Mouse (Mus musculus) heart, embryonic 14.5 days (tissue): ENCODE data around the gene Agbl5. TPM values are rescaled to one million over a fixed set of nuclear protein-coding genes. Genes with fewer than 3 reads are reported as not detected.

Experiments used
- ATAC-seq: fragments of 200-750 bp; cut with Nextera tagmentation; 2 replicates; pipeline ENCODE4 v1.8.0; 2017; ENCODE audit warnings: low read depth, moderate TSS enrichment; ENCODE audit not compliant: insufficient number of reproducible peaks, insufficient read depth, low FRiP score
- H3K27ac ChIP-seq, 2 experiments: fragments of 200-500 bp in 1 of 2; fragments of 300-500 bp in 1 of 2; sonication (generic) in 1 of 2; replicated peaks in 1 of 2; 2 replicates each; pipeline ENCODE4 v1.5.1; 2012 to 2014; ENCODE audit warnings: low read depth in 2 of 2, low read length in 2 of 2, control low read depth in 1 of 2, mild to moderate bottlenecking in 1 of 2, mixed read lengths in 1 of 2; ENCODE audit not compliant: control insufficient read depth in 1 of 2, insufficient read depth in 1 of 2
- H3K27me3 ChIP-seq: fragments of 300-500 bp; sonication (generic); 2 replicates; pipeline ENCODE4 v1.6.1; 2014; ENCODE audit warnings: mild to moderate bottlenecking, low read length, control low read depth; ENCODE audit not compliant: control insufficient read depth, insufficient read depth
- H3K36me3 ChIP-seq: fragments of 300-500 bp; sonication (generic); 2 replicates; pipeline ENCODE4 v1.6.1; 2014; ENCODE audit warnings: mild to moderate bottlenecking, control low read depth, low read length, mixed read lengths; ENCODE audit not compliant: control insufficient read depth, insufficient read depth
- H3K4me1 ChIP-seq, 2 experiments: fragments of 200-500 bp in 1 of 2; fragments of 300-500 bp in 1 of 2; sonication (generic) in 1 of 2; 2 replicates each; pipeline ENCODE4 v1.6.1; 2012 to 2014; ENCODE audit warnings: low read length in 2 of 2, control low read depth in 1 of 2, mixed read lengths in 1 of 2; ENCODE audit not compliant: control insufficient read depth in 2 of 2, insufficient read depth in 2 of 2
- H3K4me2 ChIP-seq: fragments of 300-500 bp; sonication (generic); 2 replicates; pipeline ENCODE4 v1.6.1; 2014; ENCODE audit warnings: mild to moderate bottlenecking, low read length
- H3K4me3 ChIP-seq, 2 experiments: fragments of 200-500 bp in 1 of 2; fragments of 300-500 bp in 1 of 2; sonication (generic) in 1 of 2; 2 replicates each; pipeline ENCODE4 v1.5.1; 2012 to 2014; ENCODE audit warnings: low read length in 2 of 2, mild to moderate bottlenecking in 2 of 2, control low read depth in 1 of 2, low read depth in 1 of 2, moderate library complexity in 1 of 2; ENCODE audit not compliant: control insufficient read depth in 1 of 2, insufficient read depth in 1 of 2
- H3K9ac ChIP-seq: fragments of 300-500 bp; sonication (generic); 2 replicates; pipeline ENCODE4 v1.6.1; 2014; ENCODE audit warnings: mild to moderate bottlenecking, low read length
- H3K9me3 ChIP-seq: fragments of 300-500 bp; sonication (generic); 2 replicates; pipeline ENCODE4 v1.6.1; 2016; ENCODE audit warnings: low read length, control low read depth; ENCODE audit not compliant: control insufficient read depth
- WGBS: fragments of 180-500 bp; shearing (Covaris S2); extraction: QIAGEN DNeasy Blood & Tissue Kit; methylation state at CpG from one replicate; pipeline ENCODE4 v1.1.7; 2014; 5-methylcytosine and 5-hydroxymethylcytosine counted together
- polyA plus RNA-seq: library from polyadenylated mRNA; unstranded; fragments of >200 nt; fragmentation: Nextera tagmentation; extraction: Ambion mirVana; gene quantifications from 2 replicates; pipeline ENCODE4 v1.2.1, GENCODE M21; 2014

The Agbl5 gene
- polyA plus RNA-seq, 1 experiment from 2014 or later, result 10.8 TPM

GRCm38 (mm10) chr5:30887331-30887761, 1.1 kb upstream of the Agbl5 start:
- WGBS, result 0% methylated on average over 19 of the region's 19 CpGs
- H3K4me3 ChIP-seq, result peak overlapping the region; percentile 76 to 88
- peaks cover 8 to 13% of the 10 kb centered on the region in 2 experiments for H3K4me1 ChIP-seq
- ATAC-seq, result peak; percentile 37; the same call in 1 of the 2 replicates
- peak overlapping the region; percentile 94 to 96 for H3K27ac ChIP-seq
- H3K9me3 ChIP-seq, result no peaks in the 10 kb centered on the region
- H3K9ac ChIP-seq, result peak overlapping the region; percentile 86
- H3K4me2 ChIP-seq, result peak overlapping the region; percentile 78
- peaks cover 20% of the 10 kb centered on the region for H3K36me3 ChIP-seq
- no peaks in the 10 kb centered on the region for H3K27me3 ChIP-seq

- Histone ChIP-seq H3K9me3 (no peaks in the 10 kb centered on the region), H3K4me3 (peak overlapping the region; percentile 76 to 88), H3K27me3 (no peaks in the 10 kb centered on the region), H3K27ac (peak overlapping the region; percentile 94 to 96), H3K4me2 (peak overlapping the region; percentile 78), H3K9ac (peak overlapping the region; percentile 86), H3K36me3 (peaks cover 26% of the 10 kb centered on the region), H3K4me1 (peaks cover 8 to 13% of the 10 kb centered on the region in 2 experiments)
- ATAC-seq, result peak; percentile 84
- under 1% methylated on average over 28 of the region's 28 CpGs for WGBS
Measured at GRCm38 (mm10) chr5:30887858-30888336, 597 bp upstream of the Agbl5 start.

- ATAC-seq, result peak; percentile 42
- Histone ChIP-seq H3K27ac (peak overlapping the region; percentile 89 to 96), H3K36me3 (peaks cover 39% of the 10 kb centered on the region), H3K4me3 (peak overlapping the region; percentile 82 to 88), H3K4me2 (peak overlapping the region; percentile 78), H3K4me1 (peaks cover 8 to 13% of the 10 kb centered on the region in 2 experiments), H3K9ac (peak overlapping the region; percentile 86), H3K9me3 (no peaks in the 10 kb centered on the region), H3K27me3 (no peaks in the 10 kb centered on the region)
- 2% methylated on average over 30 of the region's 42 CpGs for WGBS
Measured at GRCm38 (mm10) chr5:30889088-30889754, 727 bp downstream of the Agbl5 start.

- no peaks in the 10 kb centered on the region for H3K27me3 ChIP-seq
- 80% methylated on average over 7 of the region's 7 CpGs for WGBS
- 0 out of 2 replicates have a peak overlapping the region, but pooled peaks have one; percentile 86 for H3K9ac ChIP-seq
- H3K4me3 ChIP-seq, result no peak overlapping the region
- ATAC-seq, result no peak
- H3K9me3 ChIP-seq, result no peaks in the 10 kb centered on the region
- peak overlapping the region; percentile 78 for H3K4me2 ChIP-seq
- H3K36me3 ChIP-seq, result peaks cover 50% of the 10 kb centered on the region
- peaks cover 8 to 13% of the 10 kb centered on the region in 2 experiments for H3K4me1 ChIP-seq
- peak overlapping the region in 1 of 2 experiments; percentile 96; a peak in 1 of 4 replicates for H3K27ac ChIP-seq
Measured at GRCm38 (mm10) chr5:30890375-30890774, 1.9 kb downstream of the Agbl5 start.

GRCm38 (mm10) chr5:30901860-30902259, 13.4 kb downstream of the Agbl5 start:
- H3K4me3 ChIP-seq, result no peak overlapping the region
- no peaks in the 10 kb centered on the region for H3K27me3 ChIP-seq
- no peak overlapping the region for H3K9ac ChIP-seq
- H3K4me1 ChIP-seq, result peaks cover 2 to 3% of the 10 kb centered on the region in 2 experiments; a peak in 3 of 4 replicates
- peaks cover 76% of the 10 kb centered on the region for H3K36me3 ChIP-seq
- no peak overlapping the region for H3K4me2 ChIP-seq
- H3K27ac ChIP-seq, result no peak overlapping the region
- H3K9me3 ChIP-seq, result no peaks in the 10 kb centered on the region
- WGBS, result 93% methylated on average over 5 of the region's 5 CpGs
- no peak for ATAC-seq

- Histone ChIP-seq H3K9ac (peak within 1 kb of the TSS; percentile 86), H3K4me1 (peaks cover 32 to 44% of the 10 kb centered on the region in 2 experiments), H3K9me3 (no peaks in the 10 kb centered on the region), H3K27ac (peak within 1 kb of the TSS; percentile 95), H3K27me3 (no peaks in the 10 kb centered on the region), H3K4me2 (peak within 1 kb of the TSS; percentile 74), H3K4me3 (peak within 1 kb of the TSS; percentile 69 to 77), H3K36me3 (peaks cover 36% of the 10 kb centered on the region)
- under 1% methylated on average over 51 of the region's 58 CpGs for WGBS
- ATAC-seq, result peak; percentile 88
Measured at GRCm38 (mm10) chr5:30907413-30908059, 19.0 kb downstream of the Agbl5 start, which contains the start of gene Ost4. Ost4 (minus strand) TSS chr5:30907788.

GRCm38 (mm10) chr5:30908426-30909299, 20.2 kb downstream of the Agbl5 start:
- no peaks in the 10 kb centered on the region for H3K9me3 ChIP-seq
- ATAC-seq, result peak; percentile 57
- 19% methylated on average over 13 of the region's 13 CpGs for WGBS

More at GRCm38 (mm10) chr5:30908426-30909299, 20.2 kb downstream of the Agbl5 start:
- peak overlapping the region; percentile 81 for H3K9ac ChIP-seq
- H3K27me3 ChIP-seq, result no peaks in the 10 kb centered on the region
- H3K4me3 ChIP-seq, result peak overlapping the region; percentile 69 to 77
- peak overlapping the region; percentile 95 for H3K27ac ChIP-seq
- H3K4me2 ChIP-seq, result peak overlapping the region; percentile 74
- peaks cover 40 to 54% of the 10 kb centered on the region in 2 experiments for H3K4me1 ChIP-seq
- H3K36me3 ChIP-seq, result peaks cover 25% of the 10 kb centered on the region
